Mouse (Mus musculus): ENCODE measurements around the gene Cyp51.

Cyp51 gene

DNA sequence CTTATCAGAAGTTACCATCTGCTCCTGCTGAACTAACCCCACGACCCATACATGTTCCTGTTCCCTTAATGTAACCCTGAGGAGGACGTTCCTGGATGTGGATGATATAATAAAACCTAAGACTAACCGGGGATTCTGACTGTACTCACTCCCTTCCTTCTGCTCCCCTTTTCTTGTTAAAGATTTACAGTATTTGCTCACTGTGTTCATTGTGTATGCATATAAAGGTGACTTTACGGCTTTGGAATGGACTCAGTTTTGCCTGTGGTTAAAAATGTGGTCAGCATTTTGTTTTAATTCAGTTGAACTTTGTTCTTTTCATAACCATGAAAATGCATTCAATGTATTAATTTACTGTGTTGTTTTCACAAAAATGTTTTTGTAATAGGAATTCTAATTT lies 72.7 kb downstream of the Cyp51 start:
- no peak for DNase-seq (ENCODE audit: inconsistent age in 2 of 2, low spot score in 1 of 2)
